Mouse (Mus musculus): ENCODE results near the gene Magi1. TPM values are rescaled to one million over a fixed set of nuclear protein-coding genes. Genes with fewer than 3 reads are reported as not detected.

The Magi1 gene
- polyA plus RNA-seq, 1 experiment, result 2.1 TPM

- H3K27me3 ChIP-seq (ENCODE audit: control insufficient read depth, insufficient read depth, low read length), result no peaks in the 10 kb centered on the region
- no peaks in the 10 kb centered on the region for H3K4me1 ChIP-seq (replicated peaks; ENCODE audit: control insufficient read depth, insufficient read depth, low read length)
- TF ChIP-seq CTCF (IDR thresholded peaks at IDR 0.05; ENCODE audit: borderline replicate concordance, control insufficient read depth, extremely low read depth, insufficient read depth, low read length, poor library complexity) (no peak), POLR2A (IDR thresholded peaks at IDR 0.05; ENCODE audit: control insufficient read depth, extremely low read depth, insufficient read depth, low read length, poor library complexity) (no peak)
- no peak overlapping the region for H3K4me3 ChIP-seq (ENCODE audit: control insufficient read depth, insufficient read depth, low read length)
- no peak overlapping the region for H3K27ac ChIP-seq (ENCODE audit: control insufficient read depth, insufficient read depth, low read length)
- DNase-seq, result no peak
- WGBS, result 94% methylated on average over 7 of the region's 7 CpGs
- H3K36me3 ChIP-seq (ENCODE audit: control insufficient read depth, insufficient read depth, low read length), result no peaks in the 10 kb centered on the region
Measured at GRCm38 (mm10) chr6:93922931-93923330, 360.8 kb downstream of the Magi1 start.

GRCm38 (mm10) chr6:93913226-93913861 is 370.4 kb downstream of the Magi1 start:
- no peak overlapping the region for H3K4me3 ChIP-seq (ENCODE audit: control insufficient read depth, insufficient read depth, low read length)
- H3K27me3 ChIP-seq (ENCODE audit: control insufficient read depth, insufficient read depth, low read length), result no peaks in the 10 kb centered on the region
- 18% methylated on average over 22 of the region's 22 CpGs for WGBS
- TF ChIP-seq POLR2A (IDR thresholded peaks at IDR 0.05; ENCODE audit: control insufficient read depth, extremely low read depth, insufficient read depth, low read length, poor library complexity) (no peak), CTCF (IDR thresholded peaks at IDR 0.05; ENCODE audit: borderline replicate concordance, control insufficient read depth, extremely low read depth, insufficient read depth, low read length, poor library complexity) (no peak)
- no peak for DNase-seq
- H3K27ac ChIP-seq (ENCODE audit: control insufficient read depth, insufficient read depth, low read length), result no peak overlapping the region
- no peaks in the 10 kb centered on the region for H3K4me1 ChIP-seq (replicated peaks; ENCODE audit: control insufficient read depth, insufficient read depth, low read length)
- H3K36me3 ChIP-seq (ENCODE audit: control insufficient read depth, insufficient read depth, low read length), result no peaks in the 10 kb centered on the region

- 14% methylated on average over 20 of the region's 20 CpGs for WGBS
- Histone ChIP-seq H3K4me3 (ENCODE audit: control insufficient read depth, insufficient read depth, low read length) (no peak overlapping the region), H3K4me1 (replicated peaks; ENCODE audit: control insufficient read depth, insufficient read depth, low read length) (no peaks in the 10 kb centered on the region), H3K27ac (ENCODE audit: control insufficient read depth, insufficient read depth, low read length) (no peak overlapping the region), H3K36me3 (ENCODE audit: control insufficient read depth, insufficient read depth, low read length) (no peaks in the 10 kb centered on the region), H3K27me3 (ENCODE audit: control insufficient read depth, insufficient read depth, low read length) (no peaks in the 10 kb centered on the region)
- no peak for TF ChIP-seq POLR2A (IDR thresholded peaks at IDR 0.05; ENCODE audit: control insufficient read depth, extremely low read depth, insufficient read depth, low read length, poor library complexity)
- TF ChIP-seq CTCF (IDR thresholded peaks at IDR 0.05; ENCODE audit: borderline replicate concordance, control insufficient read depth, extremely low read depth, insufficient read depth, low read length, poor library complexity), result no peak
- no peak for DNase-seq
Measured at GRCm38 (mm10) chr6:93912582-93913225, 371.0 kb downstream of the Magi1 start.

GRCm38 (mm10) chr6:93912003-93912581 is 371.6 kb downstream of the Magi1 start:
- Histone ChIP-seq H3K27ac (ENCODE audit: control insufficient read depth, insufficient read depth, low read length) (no peak overlapping the region), H3K4me3 (ENCODE audit: control insufficient read depth, insufficient read depth, low read length) (no peak overlapping the region), H3K4me1 (replicated peaks; ENCODE audit: control insufficient read depth, insufficient read depth, low read length) (no peaks in the 10 kb centered on the region), H3K27me3 (ENCODE audit: control insufficient read depth, insufficient read depth, low read length) (no peaks in the 10 kb centered on the region), H3K36me3 (ENCODE audit: control insufficient read depth, insufficient read depth, low read length) (no peaks in the 10 kb centered on the region)
- 66% methylated on average over 8 of the region's 8 CpGs for WGBS
- DNase-seq, result no peak
- TF ChIP-seq POLR2A (IDR thresholded peaks at IDR 0.05; ENCODE audit: control insufficient read depth, extremely low read depth, insufficient read depth, low read length, poor library complexity), result no peak
- TF ChIP-seq CTCF (IDR thresholded peaks at IDR 0.05; ENCODE audit: borderline replicate concordance, control insufficient read depth, extremely low read depth, insufficient read depth, low read length, poor library complexity), result no peak

- no peaks in the 10 kb centered on the region for H3K4me1 ChIP-seq (replicated peaks; ENCODE audit: control insufficient read depth, insufficient read depth, low read length)
- H3K36me3 ChIP-seq (ENCODE audit: control insufficient read depth, insufficient read depth, low read length), result no peaks in the 10 kb centered on the region
- WGBS, result 86% methylated on average over 2 of the region's 2 CpGs
- no peak overlapping the region for H3K27ac ChIP-seq (ENCODE audit: control insufficient read depth, insufficient read depth, low read length)
- no peak for DNase-seq
- H3K4me3 ChIP-seq (ENCODE audit: control insufficient read depth, insufficient read depth, low read length), result no peak overlapping the region
- TF ChIP-seq POLR2A (IDR thresholded peaks at IDR 0.05; ENCODE audit: control insufficient read depth, extremely low read depth, insufficient read depth, low read length, poor library complexity) (no peak), CTCF (IDR thresholded peaks at IDR 0.05; ENCODE audit: borderline replicate concordance, control insufficient read depth, extremely low read depth, insufficient read depth, low read length, poor library complexity) (no peak)
- H3K27me3 ChIP-seq (ENCODE audit: control insufficient read depth, insufficient read depth, low read length), result no peaks in the 10 kb centered on the region
Measured at GRCm38 (mm10) chr6:93911420-93911819, 372.3 kb downstream of the Magi1 start.

- Histone ChIP-seq H3K4me3 (ENCODE audit: control insufficient read depth, insufficient read depth, low read length) (no peak overlapping the region), H3K27me3 (ENCODE audit: control insufficient read depth, insufficient read depth, low read length) (no peaks in the 10 kb centered on the region), H3K4me1 (replicated peaks; ENCODE audit: control insufficient read depth, insufficient read depth, low read length) (no peaks in the 10 kb centered on the region), H3K36me3 (ENCODE audit: control insufficient read depth, insufficient read depth, low read length) (no peaks in the 10 kb centered on the region), H3K27ac (ENCODE audit: control insufficient read depth, insufficient read depth, low read length) (no peak overlapping the region)
- no peak for DNase-seq
- no peak for TF ChIP-seq POLR2A (IDR thresholded peaks at IDR 0.05; ENCODE audit: control insufficient read depth, extremely low read depth, insufficient read depth, low read length, poor library complexity)
- no peak for TF ChIP-seq CTCF (IDR thresholded peaks at IDR 0.05; ENCODE audit: borderline replicate concordance, control insufficient read depth, extremely low read depth, insufficient read depth, low read length, poor library complexity)
- 97% methylated on average over 4 of the region's 4 CpGs for WGBS
Measured at GRCm38 (mm10) chr6:93909976-93910375, 373.7 kb downstream of the Magi1 start.

Data from thymus, adult 2 months (tissue).